29 mouse cellular contexts compared by ENCODE assay signal in genomic region chr2:17989115-17989514, GRCm38 (mm10). TPM values are rescaled to one million over a fixed set of nuclear protein-coding genes. Genes with fewer than 3 reads are reported as not detected.
"Had no signal": no experiment of that assay in that cellular context is flagged by ENCODE, and none has a peak within 500 bp of the region (broad histone marks: within the 10 kb centered on the region; RNA-seq: fewer than 3 reads in every experiment).

No protein-coding gene starts in this region.

- H3K36me3 ChIP-seq: liver, embryonic 15.5 days; lung, embryonic 15.5 days; midbrain, embryonic 12.5 days; neural tube, embryonic 13.5 days; neural tube, embryonic 15.5 days; stomach, embryonic 15.5 days had no signal

- DNase-seq: liver, postnatal 0 days; lung, adult 2 months; lung, postnatal 14 days; lung, postnatal 36 days; midbrain, embryonic 14.5 days; retina, postnatal 1 day; right cerebral cortex, adult 18-20 months; right cerebral cortex, postnatal 25 days; right cerebral cortex, postnatal 4 days; thymus, adult 2 months; thymus, postnatal 14 days; thymus, postnatal 4 days had no signal

- H3K4me2 ChIP-seq: liver, embryonic 15.5 days; lung, embryonic 15.5 days; midbrain, embryonic 12.5 days; neural tube, embryonic 13.5 days; neural tube, embryonic 15.5 days; stomach, embryonic 15.5 days had no signal

- H3K27ac ChIP-seq: liver, embryonic 15.5 days; lung, embryonic 15.5 days; macrophage; midbrain, embryonic 12.5 days; neural tube, embryonic 13.5 days; neural tube, embryonic 15.5 days; stomach, embryonic 15.5 days; stomach, postnatal 0 days had no signal

- H3K4me3 ChIP-seq: liver, embryonic 15.5 days; lung, embryonic 15.5 days; megakaryocyte, embryonic 14.5 days; midbrain, embryonic 12.5 days; neural tube, embryonic 13.5 days; neural tube, embryonic 15.5 days; stomach, embryonic 15.5 days had no signal

- H3K27me3 ChIP-seq: liver, embryonic 15.5 days; lung, embryonic 15.5 days; megakaryocyte, embryonic 14.5 days; midbrain, embryonic 12.5 days; neural tube, embryonic 13.5 days; neural tube, embryonic 15.5 days; stomach, embryonic 15.5 days had no signal

- H3K9ac ChIP-seq: liver, embryonic 15.5 days; liver, postnatal 0 days; lung, embryonic 15.5 days; midbrain, embryonic 12.5 days; neural tube, embryonic 13.5 days; neural tube, embryonic 15.5 days; stomach, embryonic 15.5 days had no signal

- H3K4me1 ChIP-seq: liver, embryonic 15.5 days; lung, embryonic 15.5 days; midbrain, embryonic 12.5 days; neural tube, embryonic 13.5 days; neural tube, embryonic 15.5 days; stomach, embryonic 15.5 days had no signal

- ATAC-seq: liver, postnatal 0 days; lung, postnatal 0 days had no signal

- H3K9me3 ChIP-seq: liver, embryonic 15.5 days; lung, embryonic 15.5 days; neural tube, embryonic 13.5 days; neural tube, embryonic 15.5 days; stomach, embryonic 15.5 days had no signal

RNA-seq across cellular contexts. Expression of gene H2al2a, which starts 7.6 kb away (rescaled TPM):
- total RNA-seq: megakaryocyte progenitor cell, adult 5-6 weeks; midbrain, postnatal 0 days had no signal
- polyA plus RNA-seq: liver, embryonic 15.5 days; liver, postnatal 0 days; lung, adult 2 months; lung, embryonic 15.5 days; lung, postnatal 0 days; macrophage; midbrain, embryonic 12.5 days; midbrain, embryonic 14.5 days; midbrain, postnatal 0 days; neural tube, embryonic 11.5 days; neural tube, embryonic 13.5 days; neural tube, embryonic 15.5 days; small intestine, adult 2 months; spleen, adult 2 months; stomach, embryonic 15.5 days; stomach, postnatal 0 days; thymus, adult 2 months; urinary bladder, adult 2 months had no signal

RNA-seq across cellular contexts. Expression of gene A930004D18Rik, which starts 48.4 kb away (rescaled TPM):
- total RNA-seq: megakaryocyte progenitor cell, adult 5-6 weeks had no signal

RNA-seq across cellular contexts. Expression of gene Skida1, which starts 59.7 kb away (rescaled TPM):
- total RNA-seq: megakaryocyte progenitor cell, adult 5-6 weeks; monocyte, adult 5-6 weeks had no signal
- polyA plus RNA-seq: macrophage had no signal
